Mouse (Mus musculus): ENCODE data around the gene Spaca4. TPM values are rescaled to one million over a fixed set of nuclear protein-coding genes. Genes with fewer than 3 reads are reported as not detected.

Gene Spaca4
- total and polyA plus RNA-seq, 3 experiments = 0.38 TPM; not detected in 2

DNA sequence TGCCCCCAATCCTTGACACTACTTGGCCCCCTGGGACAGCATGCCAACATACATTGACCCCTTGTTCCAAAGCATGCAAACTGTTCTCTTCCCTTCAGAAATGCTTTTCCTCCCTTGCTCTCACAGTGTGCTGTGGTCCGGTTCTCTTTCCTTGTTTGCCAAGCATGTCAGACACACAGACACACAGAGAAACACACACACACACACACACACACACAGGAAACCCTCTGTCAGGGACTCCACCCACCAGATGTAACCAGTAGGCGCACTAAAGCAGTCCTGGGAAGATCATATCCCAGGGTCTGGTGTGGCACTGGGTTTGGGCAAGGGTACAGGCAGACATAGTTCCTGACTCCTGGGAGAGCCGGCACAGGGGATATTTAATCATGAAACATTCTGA lies 38.8 kb downstream of the Spaca4 start:
- peaks cover 0 to 8% of the 10 kb centered on the region in 2 experiments; a peak in 2 of 4 replicates for H3K36me3 ChIP-seq (ENCODE audit: control insufficient read depth in 1 of 2, insufficient read depth in 2 of 2, low read length in 2 of 2)
- no peak overlapping the region for H3K9ac ChIP-seq (ENCODE audit: control insufficient read depth, low read depth, low read length, poor library complexity, severe bottlenecking)
- no peak overlapping the region for H3K4me3 ChIP-seq (ENCODE audit: control insufficient read depth in 1 of 2, insufficient read depth in 1 of 2, low read depth in 2 of 2, low read length in 2 of 2)
- no peak for TF ChIP-seq ETS1 (IDR thresholded peaks at IDR 0.05; ENCODE audit: low read depth, low read length)
- TF ChIP-seq MAZ (IDR thresholded peaks at IDR 0.05; ENCODE audit: low read depth, low read length) = no peak
- TF ChIP-seq UBTF (IDR thresholded peaks at IDR 0.05; ENCODE audit: borderline replicate concordance, insufficient read depth, low read depth, low read length) = no peak
- no peak for TF ChIP-seq MAFK (IDR thresholded peaks at IDR 0.05; ENCODE audit: borderline replicate concordance, low read depth, low read length)
- no peak for TF ChIP-seq BHLHE40 (IDR thresholded peaks at IDR 0.05; ENCODE audit: borderline replicate concordance, low read depth, low read length)
- no peak for TF ChIP-seq MEF2A (IDR thresholded peaks at IDR 0.05; ENCODE audit: extremely low read depth, insufficient replicate concordance, low read depth, low read length, poor library complexity, severe bottlenecking)
- no peak for TF ChIP-seq GATA1 (IDR thresholded peaks at IDR 0.05; ENCODE audit: low read depth, low read length)
- TF ChIP-seq EP300 (IDR thresholded peaks at IDR 0.05; ENCODE audit: low read depth in 1 of 2, low read length in 2 of 2) = no peak
- TF ChIP-seq ELF1 (IDR thresholded peaks at IDR 0.05; ENCODE audit: low read depth, low read length) = no peak
- no peak for TF ChIP-seq USF1 (IDR thresholded peaks at IDR 0.05; ENCODE audit: low read depth, low read length)
- no peak for TF ChIP-seq CHD2 (IDR thresholded peaks at IDR 0.05; ENCODE audit: low read length)
- TF ChIP-seq POLR2A (IDR thresholded peaks at IDR 0.05; ENCODE audit: control insufficient read depth in 1 of 2, insufficient read depth in 1 of 2, low read depth in 1 of 2, low read length in 2 of 2, poor library complexity in 1 of 2) = no peak
- no peak for TF ChIP-seq MXI1 (IDR thresholded peaks at IDR 0.05; ENCODE audit: low read depth, low read length)
- TF ChIP-seq TBP (IDR thresholded peaks at IDR 0.05; ENCODE audit: low read depth, low read length) = no peak
- TF ChIP-seq SIN3A (IDR thresholded peaks at IDR 0.05; ENCODE audit: low read length) = no peak
- no peak for TF ChIP-seq JUND (IDR thresholded peaks at IDR 0.05; ENCODE audit: low read depth, low read length)
- TF ChIP-seq ZC3H11A (IDR thresholded peaks at IDR 0.05; ENCODE audit: low read depth, low read length) = no peak
- no peak for TF ChIP-seq MYC (IDR thresholded peaks at IDR 0.05; ENCODE audit: low read depth, low read length)
- H3K79me2 ChIP-seq (ENCODE audit: control insufficient read depth, insufficient read depth, low read length, poor library complexity) = no peaks in the 10 kb centered on the region
- no peak overlapping the region for H3K27ac ChIP-seq (ENCODE audit: control insufficient read depth, low read depth, low read length)
- no peaks in the 10 kb centered on the region for H3K9me3 ChIP-seq (replicated peaks; ENCODE audit: insufficient read depth, low read length)
- H3K4me1 ChIP-seq (ENCODE audit: control insufficient read depth in 1 of 2, insufficient read depth in 2 of 2, low read length in 2 of 2) = peaks cover 4 to 8% of the 10 kb centered on the region in 2 experiments
- no peak for DNase-seq (ENCODE audit: low read depth, low spot score)
- peaks cover 1 to 5% of the 10 kb centered on the region in 2 experiments; a peak in 2 of 4 replicates for H3K27me3 ChIP-seq (ENCODE audit: control insufficient read depth in 1 of 2, insufficient read depth in 2 of 2, low read length in 2 of 2)

DNA sequence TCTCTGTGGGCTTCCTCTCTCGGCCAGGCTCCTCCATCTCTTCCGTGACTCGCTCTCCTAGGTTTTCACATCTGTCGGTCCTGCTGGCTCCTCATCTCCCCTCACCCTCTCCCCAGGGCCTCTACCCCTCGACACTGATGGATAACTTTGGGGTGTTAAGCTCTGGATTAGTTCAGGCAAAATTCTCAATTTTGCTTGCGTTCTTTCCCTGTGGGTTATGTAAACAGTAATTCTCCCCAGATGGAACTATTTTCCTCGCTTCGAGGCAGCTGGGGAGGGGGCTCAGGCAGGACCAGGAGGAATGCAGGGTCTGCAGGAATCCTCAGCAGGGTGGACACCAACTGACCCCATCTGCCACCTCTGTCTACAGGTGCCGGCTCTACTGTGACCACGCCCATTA lies 39.8 kb downstream of the Spaca4 start:
- no peak overlapping the region for H3K9ac ChIP-seq (ENCODE audit: control insufficient read depth, low read depth, low read length, poor library complexity, severe bottlenecking)
- H3K27me3 ChIP-seq (ENCODE audit: control insufficient read depth in 1 of 2, insufficient read depth in 2 of 2, low read length in 2 of 2) = peaks cover 1 to 3% of the 10 kb centered on the region in 2 experiments; a peak in 2 of 4 replicates
- H3K36me3 ChIP-seq (ENCODE audit: control insufficient read depth in 1 of 2, insufficient read depth in 2 of 2, low read length in 2 of 2) = peaks cover 0 to 16% of the 10 kb centered on the region in 2 experiments; a peak in 2 of 4 replicates
- no peaks in the 10 kb centered on the region for H3K79me2 ChIP-seq (ENCODE audit: control insufficient read depth, insufficient read depth, low read length, poor library complexity)
- DNase-seq (ENCODE audit: low read depth, low spot score) = no peak
- peaks cover 13 to 18% of the 10 kb centered on the region in 2 experiments for H3K4me1 ChIP-seq (ENCODE audit: control insufficient read depth in 1 of 2, insufficient read depth in 2 of 2, low read length in 2 of 2)
- no peak overlapping the region for H3K27ac ChIP-seq (ENCODE audit: control insufficient read depth, low read depth, low read length)
- no peak for TF ChIP-seq EP300 (IDR thresholded peaks at IDR 0.05; ENCODE audit: low read depth in 1 of 2, low read length in 2 of 2)
- no peak for TF ChIP-seq CHD1 (IDR thresholded peaks at IDR 0.05; ENCODE audit: low read depth, low read length)
- no peak for TF ChIP-seq RAD21 (IDR thresholded peaks at IDR 0.05; ENCODE audit: low read depth, low read length)
- TF ChIP-seq SMC3 (IDR thresholded peaks at IDR 0.05; ENCODE audit: low read depth, low read length) = no peak
- no peak for TF ChIP-seq MYB (IDR thresholded peaks at IDR 0.05; ENCODE audit: low read depth, low read length)
- no peak for TF ChIP-seq TCF12 (IDR thresholded peaks at IDR 0.05; ENCODE audit: low read depth, low read length)
- no peak for TF ChIP-seq POLR2AphosphoS5 (IDR thresholded peaks at IDR 0.05; ENCODE audit: borderline replicate concordance, low read depth, low read length)
- no peak for TF ChIP-seq SIN3A (IDR thresholded peaks at IDR 0.05; ENCODE audit: low read length)
- no peak for TF ChIP-seq NRF1 (IDR thresholded peaks at IDR 0.05; ENCODE audit: insufficient read depth, low read depth, low read length, poor library complexity, severe bottlenecking)
- no peak for TF ChIP-seq USF1 (IDR thresholded peaks at IDR 0.05; ENCODE audit: low read depth, low read length)
- no peak for TF ChIP-seq GATA1 (IDR thresholded peaks at IDR 0.05; ENCODE audit: low read depth, low read length)
- TF ChIP-seq POLR2A (IDR thresholded peaks at IDR 0.05; ENCODE audit: control insufficient read depth in 1 of 2, insufficient read depth in 1 of 2, low read depth in 1 of 2, low read length in 2 of 2, poor library complexity in 1 of 2) = no peak
- H3K9me3 ChIP-seq (replicated peaks; ENCODE audit: insufficient read depth, low read length) = no peaks in the 10 kb centered on the region
- H3K4me3 ChIP-seq (ENCODE audit: control insufficient read depth in 1 of 2, insufficient read depth in 1 of 2, low read depth in 2 of 2, low read length in 2 of 2) = no peak overlapping the region

Data from MEL (cell line).